Mouse (Mus musculus) kidney, adult 8-10 months (tissue): Measurements from ENCODE around the gene Clstn2.

Experiments used
- DNase-seq, 2 experiments: peaks; one replicate each; pipeline ENCODE4 v3.0.0; 2022

Gene Clstn2

GRCm38 (mm10) chr9:97950378-97951006, 82.5 kb downstream of the Clstn2 start:
- no peak for DNase-seq

- DNase-seq, result no peak
Observed at GRCm38 (mm10) chr9:97919326-97919725, 113.7 kb downstream of the Clstn2 start.

GRCm38 (mm10) chr9:97891415-97891814, 141.6 kb downstream of the Clstn2 start:
- no peak for DNase-seq

- DNase-seq, result no peak
Observed at GRCm38 (mm10) chr9:97883336-97883735, 149.6 kb downstream of the Clstn2 start.

GRCm38 (mm10) chr9:97867013-97867700, 165.8 kb downstream of the Clstn2 start:
- no peak for DNase-seq

- DNase-seq, result no peak
Observed at GRCm38 (mm10) chr9:97852859-97853258, 180.1 kb downstream of the Clstn2 start.

- DNase-seq, result no peak
Observed at GRCm38 (mm10) chr9:97847873-97848838, 184.8 kb downstream of the Clstn2 start.

GRCm38 (mm10) chr9:97842054-97842453, 190.9 kb downstream of the Clstn2 start:
- DNase-seq, result no peak

- DNase-seq, result no peak
Observed at GRCm38 (mm10) chr9:97831216-97831615, 201.8 kb downstream of the Clstn2 start.

GRCm38 (mm10) chr9:97829919-97830318, 203.1 kb downstream of the Clstn2 start:
- no peak for DNase-seq

GRCm38 (mm10) chr9:97827689-97828088, 205.3 kb downstream of the Clstn2 start:
- no peak for DNase-seq

GRCm38 (mm10) chr9:97826077-97826947, 206.7 kb downstream of the Clstn2 start:
- no peak for DNase-seq

- DNase-seq, result no peak
Observed at GRCm38 (mm10) chr9:97817116-97817515, 215.9 kb downstream of the Clstn2 start.

- DNase-seq, result no peak
Observed at GRCm38 (mm10) chr9:97816143-97816805, 216.7 kb downstream of the Clstn2 start.

GRCm38 (mm10) chr9:97813157-97813556, 219.8 kb downstream of the Clstn2 start:
- DNase-seq, result no peak

- DNase-seq, result no peak
Observed at GRCm38 (mm10) chr9:97807031-97807430, 225.9 kb downstream of the Clstn2 start.

- DNase-seq, result no peak
Observed at GRCm38 (mm10) chr9:97793661-97794060, 239.3 kb downstream of the Clstn2 start.

GRCm38 (mm10) chr9:97788151-97788670, 244.8 kb downstream of the Clstn2 start:
- no peak for DNase-seq

GRCm38 (mm10) chr9:97780032-97780616, 252.9 kb downstream of the Clstn2 start:
- DNase-seq, result no peak

- no peak for DNase-seq
Observed at GRCm38 (mm10) chr9:97775770-97776169, 257.2 kb downstream of the Clstn2 start.

- DNase-seq, result no peak
Observed at GRCm38 (mm10) chr9:97774991-97775390, 258.0 kb downstream of the Clstn2 start.
